In the genomic region with DNA sequence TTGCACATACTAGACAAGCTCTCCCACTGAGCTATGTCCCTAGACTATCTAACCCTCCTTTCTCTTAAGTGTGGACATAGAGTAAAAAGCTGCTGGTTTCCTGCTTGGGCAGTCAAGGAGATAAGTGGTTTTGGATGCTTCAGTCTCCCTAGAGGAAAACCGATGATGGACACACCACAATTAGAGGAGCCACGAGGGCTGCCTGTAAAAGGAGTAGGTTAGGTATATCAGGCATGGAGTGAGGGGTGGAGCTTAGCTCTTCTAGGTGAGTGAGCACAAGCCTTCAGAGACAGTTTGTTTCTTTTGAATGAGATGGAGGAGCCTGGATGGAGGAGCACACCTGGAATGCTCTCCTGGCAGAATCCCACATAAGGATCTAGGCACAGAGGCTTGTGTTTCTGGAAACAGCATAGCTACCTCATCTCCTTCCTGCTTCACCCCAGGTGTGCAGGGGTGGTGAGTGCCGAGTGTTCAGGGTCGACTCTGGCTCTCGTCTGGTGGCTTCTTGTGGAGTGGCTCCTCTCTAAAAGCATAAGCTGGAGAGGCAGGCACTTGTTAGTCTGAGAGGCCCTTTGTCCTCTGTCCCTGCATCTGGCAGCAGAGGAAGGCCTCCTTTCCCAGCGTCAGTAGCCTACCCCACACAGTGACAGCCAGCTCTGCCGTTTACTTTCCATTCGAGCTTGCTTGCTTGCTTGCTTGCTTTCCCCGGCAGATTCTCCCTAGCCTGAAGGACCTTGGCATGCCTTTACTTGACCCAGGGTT, we compare ENCODE assay signal across 18 mouse cellular contexts. TPM values are rescaled to one million over a fixed set of nuclear protein-coding genes. Genes with fewer than 3 reads are reported as not detected.
DNase-seq lines count a peak whose midpoint lies in the region; ATAC-seq and TF ChIP-seq lines count a peak whose summit lies in the region.
"Had no signal": no experiment of that assay in that cellular context is flagged by ENCODE, and none has a peak within 500 bp of the region (broad histone marks: within the 10 kb centered on the region; RNA-seq: fewer than 3 reads in every experiment).

No protein-coding gene starts in this region.

- H3K27me3 ChIP-seq in heart, embryonic 14.5 days (ENCODE audit: control insufficient read depth, insufficient read depth, low read length), result peaks cover 11% of the 10 kb centered on the region
- H3K27me3 ChIP-seq in heart, embryonic 10.5 days (ENCODE audit: insufficient read depth, poor library complexity, severe bottlenecking), result peaks cover 44% of the 10 kb centered on the region
- no peaks in the 10 kb centered on the region for H3K27me3 ChIP-seq in thymus, adult 2 months (ENCODE audit: control insufficient read depth, insufficient read depth, low read length)
- peaks cover 21% of the 10 kb centered on the region for H3K27me3 ChIP-seq in forebrain, embryonic 13.5 days

- H3K36me3 ChIP-seq in heart, embryonic 14.5 days (ENCODE audit: control insufficient read depth, insufficient read depth, low read length), result no peaks in the 10 kb centered on the region
- no peaks in the 10 kb centered on the region for H3K36me3 ChIP-seq in heart, embryonic 10.5 days
- no peaks in the 10 kb centered on the region for H3K36me3 ChIP-seq in thymus, adult 2 months (ENCODE audit: control insufficient read depth, insufficient read depth, low read length)
- no peaks in the 10 kb centered on the region for H3K36me3 ChIP-seq in macrophage (ENCODE audit: inconsistent target)
- no peaks in the 10 kb centered on the region for H3K36me3 ChIP-seq in forebrain, embryonic 13.5 days (ENCODE audit: poor library complexity, severe bottlenecking)
- H3K36me3 ChIP-seq: embryonic facial prominence, embryonic 12.5 days; forebrain, embryonic 15.5 days; hindbrain, embryonic 15.5 days; intestine, embryonic 15.5 days; limb, embryonic 13.5 days; neural tube, embryonic 15.5 days had no signal

- 0 out of 2 replicates have a peak overlapping the region, but pooled peaks have one; percentile 8 for H3K9ac ChIP-seq in heart, embryonic 14.5 days (ENCODE audit: low read length)
- H3K9ac ChIP-seq in forebrain, embryonic 13.5 days, result no peak overlapping the region
- H3K9ac ChIP-seq: embryonic facial prominence, embryonic 12.5 days; forebrain, embryonic 15.5 days; hindbrain, embryonic 15.5 days; intestine, embryonic 15.5 days; limb, embryonic 13.5 days; liver, embryonic 14.5 days; neural tube, embryonic 15.5 days had no signal

- 21% methylated on average over 9 of the region's 9 CpGs for WGBS in heart, embryonic 14.5 days
- 31% methylated on average over 9 of the region's 9 CpGs for WGBS in heart, embryonic 10.5 days
- WGBS in thymus, adult 2 months, result 59% methylated on average over 9 of the region's 9 CpGs
- 48% methylated on average over 9 of the region's 9 CpGs for WGBS in macrophage (ENCODE audit: missing documents)
- 48% methylated on average over 9 of the region's 9 CpGs for WGBS in forebrain, embryonic 13.5 days

- no peak overlapping the region for H3K27ac ChIP-seq in heart, embryonic 14.5 days (replicated peaks in 1 of 2; ENCODE audit: control insufficient read depth in 1 of 2, insufficient read depth in 1 of 2, low read depth in 2 of 2, low read length in 2 of 2)
- H3K27ac ChIP-seq in heart, embryonic 10.5 days, result no peak overlapping the region
- peak overlapping the region; percentile 68 for H3K27ac ChIP-seq in layer of hippocampus, adult 2 months
- peak overlapping the region; percentile 41; the same call in 1 of the 2 replicates for H3K27ac ChIP-seq in thymus, adult 2 months (ENCODE audit: control insufficient read depth, insufficient read depth, low read length)
- peak overlapping the region; percentile 93 for H3K27ac ChIP-seq in macrophage
- no peak overlapping the region for H3K27ac ChIP-seq in forebrain, embryonic 13.5 days
- H3K27ac ChIP-seq: embryonic facial prominence, embryonic 12.5 days; forebrain, embryonic 15.5 days; hindbrain, embryonic 15.5 days; intestine, embryonic 15.5 days; limb, embryonic 13.5 days; liver, embryonic 14.5 days; neural tube, embryonic 15.5 days had no signal

- no peak for ATAC-seq in heart, embryonic 14.5 days (ENCODE audit: insufficient number of reproducible peaks, insufficient read depth, low FRiP score, low read depth)
- ATAC-seq in forebrain, embryonic 13.5 days, result no peak
- ATAC-seq: forebrain, embryonic 15.5 days; intestine, embryonic 15.5 days had no signal

- TF ChIP-seq POLR2A in thymus, adult 2 months (IDR thresholded peaks at IDR 0.05; ENCODE audit: control insufficient read depth, extremely low read depth, insufficient read depth, low read length, poor library complexity), result no peak

- peaks cover 0 to 4% of the 10 kb centered on the region in 2 experiments; a peak in 2 of 4 replicates for H3K4me1 ChIP-seq in heart, embryonic 14.5 days (ENCODE audit: control insufficient read depth in 2 of 2, insufficient read depth in 2 of 2, low read length in 2 of 2)
- peaks cover 7% of the 10 kb centered on the region for H3K4me1 ChIP-seq in heart, embryonic 10.5 days
- H3K4me1 ChIP-seq in thymus, adult 2 months (replicated peaks; ENCODE audit: control insufficient read depth, insufficient read depth, low read length), result peaks cover 18% of the 10 kb centered on the region
- H3K4me1 ChIP-seq in forebrain, embryonic 13.5 days, result peaks cover 3% of the 10 kb centered on the region
- H3K4me1 ChIP-seq: embryonic facial prominence, embryonic 12.5 days; intestine, embryonic 15.5 days; limb, embryonic 13.5 days had no signal

- no peak overlapping the region for H3K4me3 ChIP-seq in heart, embryonic 14.5 days (ENCODE audit: control insufficient read depth in 1 of 2, insufficient read depth in 1 of 2, low read depth in 1 of 2, low read length in 2 of 2)
- H3K4me3 ChIP-seq in heart, embryonic 10.5 days, result no peak overlapping the region
- H3K4me3 ChIP-seq in layer of hippocampus, adult 2 months, result no peak overlapping the region
- H3K4me3 ChIP-seq in thymus, adult 2 months (ENCODE audit: control insufficient read depth, insufficient read depth, low read length), result no peak overlapping the region
- no peak overlapping the region for H3K4me3 ChIP-seq in macrophage (ENCODE audit: inconsistent target)
- no peak overlapping the region for H3K4me3 ChIP-seq in forebrain, embryonic 13.5 days
- H3K4me3 ChIP-seq: embryonic facial prominence, embryonic 12.5 days; forebrain, embryonic 15.5 days; hindbrain, embryonic 15.5 days; intestine, embryonic 15.5 days; limb, embryonic 13.5 days; neural tube, embryonic 15.5 days had no signal

- TF ChIP-seq CTCF in layer of hippocampus, adult 2 months (conservative IDR thresholded peaks at IDR 0.05), result no peak
- TF ChIP-seq CTCF in thymus, adult 2 months (IDR thresholded peaks at IDR 0.05; ENCODE audit: borderline replicate concordance, control insufficient read depth, extremely low read depth, insufficient read depth, low read length, poor library complexity), result no peak

- peaks cover 13% of the 10 kb centered on the region; the same call in 1 of the 2 replicates for H3K79me2 ChIP-seq in macrophage (ENCODE audit: inconsistent target)

- no peaks in the 10 kb centered on the region for H3K9me3 ChIP-seq in heart, embryonic 14.5 days (ENCODE audit: control insufficient read depth, low read length)
- H3K9me3 ChIP-seq in heart, embryonic 10.5 days, result no peaks in the 10 kb centered on the region
- H3K9me3 ChIP-seq in forebrain, embryonic 13.5 days (replicated peaks), result no peaks in the 10 kb centered on the region
- H3K9me3 ChIP-seq: embryonic facial prominence, embryonic 12.5 days; forebrain, embryonic 15.5 days; hindbrain, embryonic 15.5 days; intestine, embryonic 15.5 days; limb, embryonic 13.5 days; neural tube, embryonic 15.5 days had no signal

- no peak for DNase-seq in heart, embryonic 10.5 days (ENCODE audit: low spot score)
- DNase-seq in layer of hippocampus, adult 2 months (ENCODE audit: low spot score in 2 of 2), result no peak
- DNase-seq in layer of hippocampus, adult 9-11 months, result no peak
- DNase-seq in thymus, adult 2 months, result no peak
- no peak for DNase-seq in thymus, postnatal 36 days
- DNase-seq: cerebellum, adult 9-10 months; midbrain, embryonic 14.5 days had no signal

- H3K4me2 ChIP-seq in heart, embryonic 14.5 days (ENCODE audit: low read length), result no peak overlapping the region
- no peak overlapping the region for H3K4me2 ChIP-seq in forebrain, embryonic 13.5 days
- H3K4me2 ChIP-seq: embryonic facial prominence, embryonic 12.5 days; forebrain, embryonic 15.5 days; heart, embryonic 11.5 days; hindbrain, embryonic 15.5 days; intestine, embryonic 15.5 days; limb, embryonic 13.5 days; neural tube, embryonic 15.5 days had no signal

RNA-seq across cellular contexts. Expression of gene Hivep3, which starts 5.9 kb away (rescaled TPM):
- 6.2 and 6.8 TPM in 2 replicates for polyA plus RNA-seq in heart, embryonic 14.5 days (2014; fragmentation: Nextera tagmentation; extraction: Ambion mirVana)
- 3.2 and 3.3 TPM in 2 replicates for polyA plus RNA-seq in heart, embryonic 10.5 days (2016; fragmentation: Nextera tagmentation; extraction: Ambion mirVana)
- 10 to 100 TPM; 46.5 to 54.8 TPM for total RNA-seq in layer of hippocampus, adult 2 months (2021)
- polyA plus RNA-seq in thymus, adult 2 months (2012; rRNA removed), result 40.0 and 65.7 TPM in 2 replicates
- 100 to 1,000 TPM in 8 of 26 experiments, 10 to 100 TPM in 18; 29.4 to 361 (median 63.0) TPM for total RNA-seq in macrophage (2018; cell fraction: chromatin; rRNA removed)
- total RNA-seq in macrophage (2018; cell fraction: cytosol; rRNA removed), result 10 to 100 TPM in 18 of 26 experiments, 1 to 10 TPM in 8; 7.5 to 50.9 (median 11.8) TPM
- total RNA-seq in macrophage (2018; cell fraction: nucleus; rRNA removed), result 100 to 1,000 TPM in 7 of 26 experiments, 10 to 100 TPM in 19; 21.7 to 247 (median 38.6) TPM
- 6.8 to 16.3 TPM (median 9.7 TPM) in 3 replicates for polyA plus RNA-seq in macrophage (2018)
- 8.8 and 10.5 TPM in 2 replicates for polyA plus RNA-seq in forebrain, embryonic 13.5 days (2015; fragmentation: Nextera tagmentation; extraction: Ambion mirVana)

Comparison
In these comparisons a context has a peak if more than half of its experiments do, and no peak if none do; other contexts are left out.
1. H3K27ac ChIP-seq: peak in layer of hippocampus, adult 2 months (single experiment), thymus, adult 2 months (single experiment) and macrophage (single experiment); none in heart, embryonic 14.5 days (0 of 2), heart, embryonic 10.5 days (single experiment) and forebrain, embryonic 13.5 days (single experiment).